Mouse (Mus musculus): ENCODE results near the gene Kcnj2. TPM values are rescaled to one million over a fixed set of nuclear protein-coding genes. Genes with fewer than 3 reads are reported as not detected.

Gene Kcnj2
- polyA plus RNA-seq, 1 experiment from 2014 or later = 2.2 TPM

DNA sequence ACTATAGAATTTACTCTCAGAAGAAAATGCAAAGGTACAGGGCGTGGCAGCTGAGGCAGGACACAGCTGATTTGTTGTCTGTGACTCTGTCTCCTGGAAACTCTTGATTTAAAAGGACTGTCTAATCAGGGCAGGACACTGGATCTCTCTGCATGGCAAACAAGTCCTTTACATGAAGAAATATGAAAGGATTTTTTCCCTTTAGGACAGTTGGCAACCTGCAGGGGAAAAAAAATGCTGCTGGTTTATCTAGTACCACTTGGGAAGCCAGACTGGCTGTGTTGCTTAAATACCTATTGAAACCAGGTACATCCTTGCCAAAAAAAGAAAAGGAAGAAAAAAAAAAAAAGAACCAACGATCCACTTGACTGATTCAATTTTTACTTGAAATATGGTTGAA, 17.0 kb downstream of the Kcnj2 start:
- no peak for ATAC-seq (ENCODE audit: low read depth)
- no peak overlapping the region for H3K4me3 ChIP-seq (ENCODE audit: low read length)
- no peaks in the 10 kb centered on the region for H3K4me1 ChIP-seq (replicated peaks; ENCODE audit: control insufficient read depth, insufficient read depth, low read length)
- no peaks in the 10 kb centered on the region for H3K36me3 ChIP-seq (ENCODE audit: control insufficient read depth, insufficient read depth, low read length)
- WGBS = 61% methylated on average over 2 of the region's 2 CpGs
- no peak overlapping the region for H3K27ac ChIP-seq (ENCODE audit: low read length)
- no peak overlapping the region for H3K9ac ChIP-seq (ENCODE audit: low read length)
- no peaks in the 10 kb centered on the region for H3K27me3 ChIP-seq (ENCODE audit: control insufficient read depth, insufficient read depth, low read depth, low read length)
- H3K4me2 ChIP-seq (ENCODE audit: low read depth, low read length) = no peak overlapping the region
- no peaks in the 10 kb centered on the region for H3K9me3 ChIP-seq (ENCODE audit: control insufficient read depth, low read length)

DNA sequence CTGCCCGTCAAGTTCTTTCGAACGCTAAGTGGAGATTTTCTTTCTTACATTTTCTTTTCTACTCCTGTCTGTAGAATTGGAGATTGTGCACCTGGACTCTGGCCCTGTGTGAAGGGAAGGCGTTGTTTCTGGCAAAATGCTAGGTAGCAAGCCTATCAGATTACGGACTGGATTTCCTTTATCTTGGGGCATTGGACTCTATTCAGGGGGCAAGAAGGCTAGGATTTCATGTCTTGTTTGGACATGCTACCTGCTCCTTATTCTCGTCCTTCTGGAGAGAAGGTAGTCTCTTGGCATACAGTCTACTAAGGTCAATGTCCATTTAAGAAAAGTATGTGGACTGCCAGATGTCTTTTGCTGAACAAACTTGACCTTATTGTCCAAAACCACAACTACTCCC, 21.0 kb downstream of the Kcnj2 start:
- H3K27ac ChIP-seq (ENCODE audit: low read length) = no peak overlapping the region
- H3K9me3 ChIP-seq (ENCODE audit: control insufficient read depth, low read length) = no peaks in the 10 kb centered on the region
- no peak overlapping the region for H3K4me3 ChIP-seq (ENCODE audit: low read length)
- ATAC-seq (ENCODE audit: low read depth) = no peak
- H3K27me3 ChIP-seq (ENCODE audit: control insufficient read depth, insufficient read depth, low read depth, low read length) = no peaks in the 10 kb centered on the region
- H3K4me2 ChIP-seq (ENCODE audit: low read depth, low read length) = no peak overlapping the region
- H3K36me3 ChIP-seq (ENCODE audit: control insufficient read depth, insufficient read depth, low read length) = no peaks in the 10 kb centered on the region
- H3K4me1 ChIP-seq (replicated peaks; ENCODE audit: control insufficient read depth, insufficient read depth, low read length) = 0 out of 2 replicates have a peak, but pooled peaks cover 3% of the 10 kb centered on the region
- whole genome bisulfite sequencing = 64% methylated on average over 6 of the region's 6 CpGs
- H3K9ac ChIP-seq (ENCODE audit: low read length) = no peak overlapping the region

DNA sequence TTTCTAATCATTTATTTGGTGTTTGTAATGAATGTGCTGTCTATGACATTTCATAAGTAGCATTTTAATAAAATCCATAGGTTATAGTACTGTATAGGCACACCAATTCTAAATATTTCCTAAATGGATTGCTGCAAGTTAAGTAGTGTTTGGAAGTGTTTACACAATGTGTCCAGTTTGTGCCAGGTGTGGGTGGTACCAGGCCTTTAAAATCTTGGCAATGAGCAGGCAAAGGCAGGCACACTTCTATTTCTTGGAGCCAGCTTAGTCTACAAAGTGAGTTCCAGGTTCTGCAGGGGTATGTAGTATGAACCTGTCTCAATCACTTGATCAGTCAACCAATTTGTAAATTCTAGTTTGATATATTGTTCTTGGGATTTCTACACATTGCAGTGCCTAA, 22.3 kb downstream of the Kcnj2 start:
- Histone ChIP-seq H3K27ac (ENCODE audit: low read length) (no peak overlapping the region), H3K9ac (ENCODE audit: low read length) (no peak overlapping the region), H3K4me1 (replicated peaks; ENCODE audit: control insufficient read depth, insufficient read depth, low read length) (0 out of 2 replicates have a peak, but pooled peaks cover 3% of the 10 kb centered on the region), H3K4me2 (ENCODE audit: low read depth, low read length) (no peak overlapping the region), H3K36me3 (ENCODE audit: control insufficient read depth, insufficient read depth, low read length) (no peaks in the 10 kb centered on the region), H3K9me3 (ENCODE audit: control insufficient read depth, low read length) (no peaks in the 10 kb centered on the region), H3K27me3 (ENCODE audit: control insufficient read depth, insufficient read depth, low read depth, low read length) (no peaks in the 10 kb centered on the region), H3K4me3 (ENCODE audit: low read length) (no peak overlapping the region)
- no peak for ATAC-seq (ENCODE audit: low read depth)

- Histone ChIP-seq H3K4me2 (ENCODE audit: low read depth, low read length) (no peak overlapping the region), H3K4me1 (replicated peaks; ENCODE audit: control insufficient read depth, insufficient read depth, low read length) (0 out of 2 replicates have a peak, but pooled peaks cover 3% of the 10 kb centered on the region), H3K9ac (ENCODE audit: low read length) (no peak overlapping the region), H3K9me3 (ENCODE audit: control insufficient read depth, low read length) (no peaks in the 10 kb centered on the region), H3K4me3 (ENCODE audit: low read length) (no peak overlapping the region), H3K27ac (ENCODE audit: low read length) (no peak overlapping the region), H3K36me3 (ENCODE audit: control insufficient read depth, insufficient read depth, low read length) (no peaks in the 10 kb centered on the region), H3K27me3 (ENCODE audit: control insufficient read depth, insufficient read depth, low read depth, low read length) (no peaks in the 10 kb centered on the region)
- ATAC-seq (ENCODE audit: low read depth) = no peak
- 48% methylated on average over 3 of the region's 3 CpGs for WGBS
Measured at GRCm38 (mm10) chr11:111088812-111089211, 22.8 kb downstream of the Kcnj2 start.

- 37% methylated on average over 6 of the region's 6 CpGs for WGBS
- peak; percentile 57 for ATAC-seq (ENCODE audit: low read depth)
Measured at GRCm38 (mm10) chr11:111091117-111091516, 25.2 kb downstream of the Kcnj2 start.

DNA sequence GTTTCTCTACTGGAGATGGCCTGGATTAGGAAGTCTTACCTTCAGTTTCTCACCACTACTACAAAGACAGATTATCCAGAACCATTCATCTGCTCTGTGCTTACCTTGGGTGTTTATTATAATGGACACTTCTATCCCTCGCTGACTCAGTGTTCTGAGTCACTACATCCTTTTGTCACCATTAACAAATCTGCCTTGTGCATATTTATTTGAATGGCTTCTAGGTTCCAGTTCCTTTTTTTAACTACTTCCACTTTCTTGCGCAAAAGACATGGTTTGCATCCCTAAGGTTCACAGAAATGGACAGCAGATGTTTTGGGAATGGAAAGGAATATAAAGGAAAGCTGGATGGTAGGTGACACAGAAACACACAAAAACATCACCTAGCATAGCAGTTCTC, 27.0 kb downstream of the Kcnj2 start:
- Histone ChIP-seq H3K27ac (ENCODE audit: low read length) (no peak overlapping the region), H3K9ac (ENCODE audit: low read length) (no peak overlapping the region), H3K27me3 (ENCODE audit: control insufficient read depth, insufficient read depth, low read depth, low read length) (no peaks in the 10 kb centered on the region), H3K4me1 (replicated peaks; ENCODE audit: control insufficient read depth, insufficient read depth, low read length) (0 out of 2 replicates have a peak, but pooled peaks cover 3% of the 10 kb centered on the region), H3K36me3 (ENCODE audit: control insufficient read depth, insufficient read depth, low read length) (no peaks in the 10 kb centered on the region), H3K4me2 (ENCODE audit: low read depth, low read length) (no peak overlapping the region), H3K4me3 (ENCODE audit: low read length) (no peak overlapping the region), H3K9me3 (ENCODE audit: control insufficient read depth, low read length) (no peaks in the 10 kb centered on the region)
- ATAC-seq (ENCODE audit: low read depth) = no peak
- 83% methylated on average over 2 of the region's 2 CpGs for WGBS

More at GRCm38 (mm10) chr11:111091117-111091516, 25.2 kb downstream of the Kcnj2 start:
- no peak overlapping the region for H3K4me3 ChIP-seq (ENCODE audit: low read length)
- no peak overlapping the region for H3K27ac ChIP-seq (ENCODE audit: low read length)
- no peaks in the 10 kb centered on the region for H3K27me3 ChIP-seq (ENCODE audit: control insufficient read depth, insufficient read depth, low read depth, low read length)
- H3K4me2 ChIP-seq (ENCODE audit: low read depth, low read length) = no peak overlapping the region
- H3K9ac ChIP-seq (ENCODE audit: low read length) = no peak overlapping the region
- no peaks in the 10 kb centered on the region for H3K9me3 ChIP-seq (ENCODE audit: control insufficient read depth, low read length)
- H3K4me1 ChIP-seq (replicated peaks; ENCODE audit: control insufficient read depth, insufficient read depth, low read length) = 0 out of 2 replicates have a peak, but pooled peaks cover 3% of the 10 kb centered on the region
- H3K36me3 ChIP-seq (ENCODE audit: control insufficient read depth, insufficient read depth, low read length) = no peaks in the 10 kb centered on the region

GRCm38 (mm10) chr11:111096612-111097011, 30.6 kb downstream of the Kcnj2 start:
- 69% methylated on average over 5 of the region's 5 CpGs for WGBS
- ATAC-seq (ENCODE audit: low read depth) = no peak
- no peaks in the 10 kb centered on the region for H3K36me3 ChIP-seq (ENCODE audit: control insufficient read depth, insufficient read depth, low read length)

GRCm38 (mm10) chr11:111100131-111100530, 34.2 kb downstream of the Kcnj2 start:
- no peaks in the 10 kb centered on the region for H3K4me1 ChIP-seq (replicated peaks; ENCODE audit: control insufficient read depth, insufficient read depth, low read length)
- no peak overlapping the region for H3K27ac ChIP-seq (ENCODE audit: low read length)
- no peak overlapping the region for H3K9ac ChIP-seq (ENCODE audit: low read length)
- no peak overlapping the region for H3K4me3 ChIP-seq (ENCODE audit: low read length)
- H3K36me3 ChIP-seq (ENCODE audit: control insufficient read depth, insufficient read depth, low read length) = no peaks in the 10 kb centered on the region
- ATAC-seq (ENCODE audit: low read depth) = no peak
- H3K9me3 ChIP-seq (ENCODE audit: control insufficient read depth, low read length) = no peaks in the 10 kb centered on the region
- 89% methylated on average over 2 of the region's 2 CpGs for WGBS
- H3K4me2 ChIP-seq (ENCODE audit: low read depth, low read length) = no peak overlapping the region
- no peaks in the 10 kb centered on the region for H3K27me3 ChIP-seq (ENCODE audit: control insufficient read depth, insufficient read depth, low read depth, low read length)

More at GRCm38 (mm10) chr11:111096612-111097011, 30.6 kb downstream of the Kcnj2 start:
- Histone ChIP-seq H3K4me2 (ENCODE audit: low read depth, low read length) (no peak overlapping the region), H3K4me3 (ENCODE audit: low read length) (no peak overlapping the region), H3K9me3 (ENCODE audit: control insufficient read depth, low read length) (no peaks in the 10 kb centered on the region), H3K27ac (ENCODE audit: low read length) (no peak overlapping the region), H3K4me1 (replicated peaks; ENCODE audit: control insufficient read depth, insufficient read depth, low read length) (no peaks in the 10 kb centered on the region), H3K27me3 (ENCODE audit: control insufficient read depth, insufficient read depth, low read depth, low read length) (no peaks in the 10 kb centered on the region), H3K9ac (ENCODE audit: low read length) (no peak overlapping the region)

- WGBS = 81% methylated on average over 4 of the region's 4 CpGs
- no peak overlapping the region for H3K9ac ChIP-seq (ENCODE audit: low read length)
- H3K27ac ChIP-seq (ENCODE audit: low read length) = no peak overlapping the region
- no peak overlapping the region for H3K4me2 ChIP-seq (ENCODE audit: low read depth, low read length)
- no peaks in the 10 kb centered on the region for H3K27me3 ChIP-seq (ENCODE audit: control insufficient read depth, insufficient read depth, low read depth, low read length)
- H3K9me3 ChIP-seq (ENCODE audit: control insufficient read depth, low read length) = no peaks in the 10 kb centered on the region
- no peaks in the 10 kb centered on the region for H3K4me1 ChIP-seq (replicated peaks; ENCODE audit: control insufficient read depth, insufficient read depth, low read length)
- H3K4me3 ChIP-seq (ENCODE audit: low read length) = no peak overlapping the region
- no peaks in the 10 kb centered on the region for H3K36me3 ChIP-seq (ENCODE audit: control insufficient read depth, insufficient read depth, low read length)
- no peak for ATAC-seq (ENCODE audit: low read depth)
Measured at GRCm38 (mm10) chr11:111100651-111101050, 34.7 kb downstream of the Kcnj2 start.

GRCm38 (mm10) chr11:111101620-111102176, 35.7 kb downstream of the Kcnj2 start:
- H3K9me3 ChIP-seq (ENCODE audit: control insufficient read depth, low read length) = no peaks in the 10 kb centered on the region
- no peak overlapping the region for H3K4me3 ChIP-seq (ENCODE audit: low read length)
- H3K27ac ChIP-seq (ENCODE audit: low read length) = no peak overlapping the region
- ATAC-seq (ENCODE audit: low read depth) = no peak
- WGBS = 72% methylated on average over 9 of the region's 9 CpGs
- no peaks in the 10 kb centered on the region for H3K4me1 ChIP-seq (replicated peaks; ENCODE audit: control insufficient read depth, insufficient read depth, low read length)
- no peaks in the 10 kb centered on the region for H3K36me3 ChIP-seq (ENCODE audit: control insufficient read depth, insufficient read depth, low read length)
- H3K4me2 ChIP-seq (ENCODE audit: low read depth, low read length) = no peak overlapping the region
- no peak overlapping the region for H3K9ac ChIP-seq (ENCODE audit: low read length)
- no peaks in the 10 kb centered on the region for H3K27me3 ChIP-seq (ENCODE audit: control insufficient read depth, insufficient read depth, low read depth, low read length)
